Mouse (Mus musculus) heart, adult 18-20 months (tissue): Measurements from ENCODE around the gene Xrcc1. TPM values are rescaled to one million over a fixed set of nuclear protein-coding genes. Genes with fewer than 3 reads are reported as not detected.
A peak's percentile ranks its signal among the peaks of the same experiment; 100 is the strongest.
"Not testable (repeated sequence)": the region's sequence is repeated elsewhere in the genome, so short reads cannot be mapped to it uniquely, and the experiment has no call there.

Experiments
- DNase-seq, 2 experiments: peaks; one replicate each; pipeline ENCODE4 v3.0.0; 2021 to 2022; ENCODE audit warnings: mixed read lengths in 1 of 2
- long read RNA-seq, 2 experiments: library from polyadenylated mRNA; stranded (forward); transcript quantifications; one replicate each; pipeline ENCODE4 v2.0.0; 2021
- total RNA-seq, 2 experiments: library from RNA; stranded (reverse); gene quantifications; 2 replicates each; pipeline ENCODE4 v1.2.3; 2021

The Xrcc1 gene
- total RNA-seq = 10 to 100 TPM; 21.7 to 23.9 TPM
- long read RNA-seq, experiment 1, transcript Xrcc1-201 (17 exons, 2,155 nt) = major isoform, 10 of 18 reads
- long read RNA-seq, experiment 1, partial matches to known transcripts = 5 of 18 reads
- long read RNA-seq, experiment 1, other reads (novel, unspliced or antisense) = 2 of 18 reads
- long read RNA-seq, experiment 2, transcript Xrcc1-201 (17 exons, 2,155 nt) = major isoform, 9 of 17 reads
- long read RNA-seq, experiment 2, partial matches to known transcripts = 5 of 17 reads
- long read RNA-seq, experiment 2, other reads (novel, unspliced or antisense) = 1 of 17 reads

- DNase-seq = peak in 1 of 2 experiments; percentile 19
Observed at GRCm38 (mm10) chr7:24546068-24546614, at the start of gene Xrcc1, which contains the start of gene Pinlyp. Xrcc1 (plus strand) TSS chr7:24546289. Pinlyp (minus strand) TSS chr7:24546118.

- no peak for DNase-seq
Observed at GRCm38 (mm10) chr7:24499856-24500577, 46.1 kb upstream of the Xrcc1 start.

GRCm38 (mm10) chr7:24500929-24501328 lies 45.2 kb upstream of the Xrcc1 start:
- peak in 1 of 2 experiments; percentile 32 for DNase-seq

GRCm38 (mm10) chr7:24501492-24501891 lies 44.6 kb upstream of the Xrcc1 start:
- DNase-seq = peak in 1 of 2 experiments; percentile 18

- no peak for DNase-seq
Observed at GRCm38 (mm10) chr7:24504004-24504403, 42.1 kb upstream of the Xrcc1 start.

DNA sequence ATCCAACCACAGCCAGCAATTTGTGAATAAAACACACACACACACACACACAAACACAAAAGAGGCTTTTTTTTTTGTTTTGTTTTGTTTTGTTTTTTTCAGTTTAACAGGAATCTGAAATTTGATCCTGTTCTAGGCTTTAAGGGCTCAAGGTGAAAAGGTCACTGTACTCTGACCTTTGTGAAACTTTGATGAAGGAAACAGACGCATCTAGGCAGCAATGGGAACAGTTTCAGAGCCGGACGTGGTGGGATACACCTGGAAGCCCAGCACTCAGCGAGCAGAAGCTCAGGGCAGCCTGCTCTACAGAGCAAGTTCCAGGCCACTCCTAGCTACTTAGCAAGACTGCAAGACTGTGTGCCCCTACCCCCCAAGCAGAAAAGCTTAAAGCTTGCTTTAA lies 41.2 kb upstream of the Xrcc1 start:
- DNase-seq = no peak

- DNase-seq = no peak
Observed at GRCm38 (mm10) chr7:24505447-24506064, 40.5 kb upstream of the Xrcc1 start.

DNA sequence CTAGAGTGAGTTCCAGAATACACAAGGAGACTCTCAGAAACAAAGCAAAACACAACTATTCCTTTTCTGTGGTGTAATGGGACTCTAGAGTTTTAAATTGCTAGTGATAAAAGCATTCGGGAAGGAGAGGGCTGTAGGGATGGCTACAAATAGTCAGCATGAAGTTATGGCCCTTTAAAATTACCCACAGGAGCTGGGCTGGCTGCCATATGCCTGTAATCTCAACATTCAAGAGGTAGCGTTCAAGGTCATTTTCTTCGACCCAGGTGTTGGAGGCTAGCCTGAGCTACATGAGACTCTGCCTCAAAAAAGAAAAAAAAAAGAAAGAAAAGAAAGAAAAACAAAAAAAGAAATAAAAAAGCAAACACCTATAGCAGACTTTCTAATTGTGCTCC lies 40.0 kb upstream of the Xrcc1 start:
- DNase-seq = peak; percentile 45 to 50

DNA sequence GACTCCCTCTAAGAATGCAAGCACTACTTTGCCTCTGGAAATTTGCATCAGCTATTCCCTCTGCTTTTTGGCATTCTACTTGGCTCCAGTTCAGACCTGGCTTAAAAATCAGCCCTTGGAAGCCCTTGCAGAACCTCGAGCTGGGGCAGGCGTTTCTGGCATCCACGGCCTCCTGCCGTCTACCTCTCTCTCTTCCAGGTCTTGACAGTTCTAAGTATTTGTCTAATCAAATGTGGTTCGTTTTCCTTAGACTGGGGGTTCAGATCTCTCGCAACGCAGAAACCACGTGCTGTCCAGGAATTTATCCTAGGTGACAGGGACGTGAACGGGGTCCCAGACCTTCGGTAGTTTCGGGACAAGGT lies 39.6 kb upstream of the Xrcc1 start:
- DNase-seq = peak; percentile 66 to 67

- DNase-seq = peak; percentile 90
Observed at GRCm38 (mm10) chr7:24506838-24507725, 39.0 kb upstream of the Xrcc1 start, which contains the start of gene Zfp428. Zfp428 (plus strand) TSS chr7:24507006.

DNA sequence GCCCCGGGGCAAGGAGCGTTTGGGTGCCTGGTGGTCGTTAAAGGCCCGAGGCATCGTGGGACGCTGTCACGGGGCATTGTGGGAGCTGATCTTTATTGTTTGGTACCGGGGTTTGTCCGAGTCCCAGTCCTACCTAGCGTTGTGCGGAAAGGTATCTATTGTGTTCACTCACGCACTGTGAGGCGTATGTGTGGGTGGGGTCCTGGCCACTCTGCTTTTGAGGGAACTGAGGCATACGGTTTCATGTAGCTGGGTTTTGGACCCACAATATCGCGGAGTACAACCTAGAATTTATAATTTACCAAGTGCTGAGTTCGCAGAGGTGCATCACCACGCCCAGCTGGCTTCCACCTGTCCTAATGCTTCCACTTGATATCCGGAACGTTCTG lies 38.4 kb upstream of the Xrcc1 start:
- DNase-seq = no peak

DNA sequence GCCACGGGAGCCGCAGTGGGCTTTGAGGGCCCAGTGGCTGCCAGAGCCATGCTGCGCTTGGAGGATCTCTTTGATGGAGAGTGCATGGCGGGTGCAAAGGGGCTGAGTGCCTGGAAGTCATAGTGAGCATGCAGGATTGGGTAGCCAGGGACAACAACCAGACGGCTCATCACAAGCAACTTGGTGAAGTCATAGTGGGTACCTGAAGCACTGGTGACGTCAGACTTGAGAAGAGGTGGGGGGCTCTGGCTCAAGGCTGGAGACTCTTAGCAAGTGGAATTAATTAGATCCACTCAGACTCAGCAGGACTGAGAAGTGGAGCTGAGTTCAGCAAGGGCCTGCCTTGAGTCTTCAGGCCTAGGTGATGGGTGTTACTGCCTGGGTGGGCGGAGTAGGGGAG lies 33.7 kb upstream of the Xrcc1 start, which contains the start of gene AC161166.1:
Gene AC161166.1 (minus strand): TSS at position 101 of the 400 bp plus-strand sequence.
- no peak for DNase-seq

GRCm38 (mm10) chr7:24516319-24516718 lies 29.8 kb upstream of the Xrcc1 start:
- not testable (repeated sequence) for DNase-seq

DNA sequence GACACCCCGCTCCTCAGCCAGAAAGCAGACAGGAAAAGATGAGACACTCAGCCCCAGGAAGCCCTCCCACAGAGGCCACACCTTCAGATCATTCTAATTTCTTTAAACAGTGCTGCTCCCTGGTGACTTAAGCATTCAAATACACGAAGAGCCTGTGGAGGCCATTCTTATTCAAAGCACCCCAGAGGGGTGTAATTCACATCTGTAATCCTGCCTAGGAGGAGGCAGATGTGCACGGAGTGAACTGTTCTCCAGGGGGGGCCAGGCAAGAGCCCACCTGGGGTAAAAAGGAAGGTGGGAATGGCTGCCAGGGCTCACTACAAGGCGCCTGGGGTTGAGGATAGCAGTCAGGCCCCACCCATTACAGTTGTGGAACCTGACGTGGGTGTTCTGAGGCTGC lies 29.0 kb upstream of the Xrcc1 start:
- DNase-seq = no peak

GRCm38 (mm10) chr7:24517654-24518053 lies 28.4 kb upstream of the Xrcc1 start:
- peak in 1 of 2 experiments; percentile 49 for DNase-seq

GRCm38 (mm10) chr7:24519130-24519529 lies 27.0 kb upstream of the Xrcc1 start:
- no peak for DNase-seq

- DNase-seq = not testable (repeated sequence)
Observed at GRCm38 (mm10) chr7:24520054-24520453, 26.0 kb upstream of the Xrcc1 start.

- DNase-seq = no peak
Observed at GRCm38 (mm10) chr7:24522805-24523204, 23.3 kb upstream of the Xrcc1 start.

DNA sequence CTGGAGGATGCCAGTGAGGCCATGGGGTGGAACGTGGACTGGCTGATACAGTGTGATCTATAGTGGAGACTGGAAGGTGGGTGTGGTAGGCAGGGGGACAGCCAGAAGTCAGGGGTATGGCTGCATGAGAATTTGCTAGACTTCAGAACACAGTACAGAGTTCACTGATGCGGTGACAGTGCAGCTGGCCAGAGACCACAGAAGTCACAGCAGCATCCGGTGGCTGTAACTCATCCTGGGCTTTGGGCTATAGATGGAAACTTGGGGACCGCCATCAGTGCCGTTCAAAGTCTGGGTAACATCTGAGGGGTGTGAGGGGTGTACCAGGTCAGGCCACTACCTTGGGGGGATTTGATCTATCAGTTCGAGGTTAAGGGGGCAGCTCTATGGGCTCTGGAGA lies 22.4 kb upstream of the Xrcc1 start:
- DNase-seq = no peak

- no peak for DNase-seq
Observed at GRCm38 (mm10) chr7:24524978-24525377, 21.1 kb upstream of the Xrcc1 start.

- DNase-seq = no peak
Observed at GRCm38 (mm10) chr7:24525686-24526420, 20.2 kb upstream of the Xrcc1 start.
